Mouse (Mus musculus) liver, adult 2 months (tissue): ENCODE measurements at regions not wholly inside any gene's neighbourhood (a gene's known extent, or its start where the extent isn't known, plus 50 kb on each side); places are given as distances from the start of the nearest gene placed in this dataset.

Experiments used
- CTCF ChIP-seq: fragments of 200-500 bp; IDR thresholded peaks from 2 replicates; pipeline ENCODE4 v1.5.1; 2011; ENCODE audit warnings: low read depth, low read length, control low read depth
- POLR2A ChIP-seq: fragments of 200-500 bp; IDR thresholded peaks from 2 replicates; pipeline ENCODE4 v1.6.1; 2011; ENCODE audit warnings: low read length, control low read depth; ENCODE audit not compliant: insufficient read depth; ENCODE audit errors: extremely low read depth

GRCm38 (mm10) chr14:102291361-102291760 lies 561.6 kb downstream of the Lmo7 start:
- TF ChIP-seq POLR2A, result no peak
- no peak for TF ChIP-seq CTCF
